Mouse (Mus musculus) embryonic facial prominence, embryonic 14.5 days (tissue): ENCODE results near the gene Mon1a. TPM values are rescaled to one million over a fixed set of nuclear protein-coding genes. Genes with fewer than 3 reads are reported as not detected.

Experiments
- ATAC-seq: fragments of 200-750 bp; cut with Nextera tagmentation; 2 replicates; pipeline ENCODE4 v1.8.0; 2017; ENCODE audit warnings: low read depth, moderate number of reproducible peaks, moderate TSS enrichment
- DNase-seq: peaks from one replicate; pipeline ENCODE4 v3.0.0-alpha.2; 2015; ENCODE audit warnings: low spot score
- H3K27ac ChIP-seq: fragments of 300-500 bp; sonication (generic); replicated peaks from 2 replicates; pipeline ENCODE4 v1.5.1; 2014; ENCODE audit warnings: low read depth, mild to moderate bottlenecking, low read length, moderate library complexity
- H3K27me3 ChIP-seq: fragments of 300-500 bp; sonication (generic); replicated peaks from 2 replicates; pipeline ENCODE4 v1.6.1; 2014; ENCODE audit warnings: low read length; ENCODE audit not compliant: control insufficient read depth, insufficient read depth
- H3K36me3 ChIP-seq: fragments of 300-500 bp; sonication (generic); 2 replicates; pipeline ENCODE4 v1.6.1; 2014; ENCODE audit warnings: low read length, mixed read lengths; ENCODE audit not compliant: control insufficient read depth, insufficient read depth
- H3K4me1 ChIP-seq: fragments of 300-500 bp; sonication (generic); 2 replicates; pipeline ENCODE4 v1.6.1; 2014; ENCODE audit warnings: antibody characterized with exemption, low read length; ENCODE audit not compliant: control insufficient read depth, insufficient read depth
- H3K4me2 ChIP-seq: fragments of 300-500 bp; sonication (generic); 2 replicates; pipeline ENCODE4 v1.6.1; 2014; ENCODE audit warnings: low read depth, mild to moderate bottlenecking, low read length, moderate library complexity, mixed read lengths
- H3K4me3 ChIP-seq: fragments of 300-500 bp; sonication (generic); 2 replicates; pipeline ENCODE4 v1.5.1; 2014; ENCODE audit warnings: low read depth, mild to moderate bottlenecking, low read length
- H3K9ac ChIP-seq: fragments of 300-500 bp; sonication (generic); 2 replicates; pipeline ENCODE4 v1.6.1; 2014; ENCODE audit warnings: low read depth, mild to moderate bottlenecking, low read length, moderate library complexity, mixed read lengths
- H3K9me3 ChIP-seq: fragments of 300-500 bp; sonication (generic); 2 replicates; pipeline ENCODE4 v1.6.1; 2016; ENCODE audit warnings: low read length; ENCODE audit not compliant: control insufficient read depth
- WGBS: fragments of 180-500 bp; shearing (Covaris S2); extraction: QIAGEN DNeasy Blood & Tissue Kit; methylation state at CpG from one replicate; pipeline ENCODE4 v1.1.7; 2014; 5-methylcytosine and 5-hydroxymethylcytosine counted together
- polyA plus RNA-seq: library from polyadenylated mRNA; unstranded; fragments of >200 nt; fragmentation: Nextera tagmentation; extraction: Ambion mirVana; gene quantifications from 2 replicates; pipeline ENCODE4 v1.2.1, GENCODE M21; 2014

Gene Mon1a
- polyA plus RNA-seq, 1 experiment from 2014 or later: 11.4 TPM

GRCm38 (mm10) chr9:107928169-107928568, 40.2 kb downstream of the Mon1a start, which contains the start of gene Actl11:
Gene Actl11 (plus strand): TSS chr9:107928469.
- H3K36me3 ChIP-seq: no peaks in the 10 kb centered on the region
- WGBS: 86% methylated on average over 3 of the region's 3 CpGs
- ATAC-seq: no peak
- H3K27me3 ChIP-seq: no peaks in the 10 kb centered on the region
- no peak for DNase-seq
- no peak within 1 kb of the TSS for H3K27ac ChIP-seq
- H3K4me1 ChIP-seq: peaks cover 7% of the 10 kb centered on the region; the same call in 1 of the 2 replicates
- no peak within 1 kb of the TSS for H3K4me2 ChIP-seq
- no peaks in the 10 kb centered on the region for H3K9me3 ChIP-seq
- no peak within 1 kb of the TSS for H3K9ac ChIP-seq
- no peak within 1 kb of the TSS for H3K4me3 ChIP-seq

DNA sequence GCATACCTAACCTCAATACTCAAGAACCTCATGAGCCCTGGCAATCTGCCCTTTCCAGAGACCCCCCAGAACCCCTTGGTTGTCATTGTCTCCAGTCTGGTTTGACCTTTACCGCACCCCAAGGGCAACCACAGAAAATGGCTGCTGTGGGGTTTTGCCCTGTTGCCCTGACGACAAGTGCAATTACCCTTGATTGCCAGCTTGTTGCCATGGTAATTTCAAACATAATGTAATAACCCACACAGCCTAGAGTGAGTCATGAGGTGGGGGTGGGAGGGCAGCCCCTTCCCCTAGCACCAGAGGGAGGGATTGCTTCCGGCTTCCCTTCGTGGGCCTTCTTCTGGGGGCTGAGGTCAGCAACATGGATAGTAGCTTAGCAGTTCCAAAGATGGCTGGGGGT, 44.3 kb downstream of the Mon1a start:
- no peaks in the 10 kb centered on the region for H3K9me3 ChIP-seq
- ATAC-seq: no peak
- 55% methylated on average over 4 of the region's 4 CpGs for WGBS

DNA sequence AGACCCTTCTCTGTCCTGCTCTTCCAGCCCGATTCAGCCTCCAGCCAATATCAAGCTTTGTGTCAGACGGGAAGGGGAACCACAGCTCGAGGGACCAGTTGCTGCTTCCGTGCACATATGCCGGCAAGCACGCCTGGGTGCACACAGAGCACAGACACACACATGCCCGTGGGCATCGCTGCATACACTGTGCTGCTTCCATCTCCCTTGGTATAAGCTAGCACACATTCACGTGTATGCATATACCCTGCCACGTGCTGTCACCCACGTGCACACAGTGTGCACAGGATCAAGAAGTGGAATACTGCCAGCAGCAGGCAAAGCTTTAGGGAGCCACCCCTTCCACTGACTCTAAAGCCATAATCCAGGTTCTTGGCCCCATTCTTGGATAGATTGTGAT, 46.2 kb downstream of the Mon1a start:
- ATAC-seq: no peak
- WGBS: 92% methylated on average over 11 of the region's 11 CpGs
- 0 out of 2 replicates have a peak, but pooled peaks cover 16% of the 10 kb centered on the region for H3K27me3 ChIP-seq

More for the DNA sequence above, 44.3 kb downstream of the Mon1a start:
- no peak overlapping the region for H3K4me2 ChIP-seq
- H3K4me3 ChIP-seq: no peak overlapping the region
- no peaks in the 10 kb centered on the region for H3K36me3 ChIP-seq
- H3K9ac ChIP-seq: no peak overlapping the region; the same call in 1 of the 2 replicates
- H3K27ac ChIP-seq: no peak overlapping the region
- H3K27me3 ChIP-seq: 0 out of 2 replicates have a peak, but pooled peaks cover 16% of the 10 kb centered on the region
- DNase-seq: no peak
- H3K4me1 ChIP-seq: peaks cover 8% of the 10 kb centered on the region; the same call in 1 of the 2 replicates

DNA sequence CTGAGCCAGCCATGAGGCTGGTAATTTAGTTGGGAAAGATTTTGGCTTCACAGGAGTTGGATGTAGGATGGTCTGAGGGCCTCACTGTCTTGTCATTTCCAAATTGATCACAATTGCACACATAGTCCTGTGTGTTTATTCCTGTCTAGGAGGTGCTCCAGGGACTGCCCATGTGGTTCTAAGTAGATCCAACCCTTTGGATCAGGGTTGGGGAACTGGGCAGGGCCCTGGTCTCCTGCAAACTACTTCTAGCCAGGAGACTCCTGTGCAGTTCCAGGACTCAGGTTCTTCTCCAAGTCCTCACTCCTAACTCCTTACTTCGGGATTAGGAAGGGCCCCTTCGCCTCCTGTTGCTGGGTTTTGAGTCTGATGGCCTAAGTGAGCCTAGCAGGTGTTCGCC, 47.4 kb downstream of the Mon1a start, which contains the start of gene Camkv:
TSS of gene Camkv (plus strand) at position 301 of the 400 bp plus-strand sequence.
- WGBS: 15% methylated on average over 3 of the region's 3 CpGs
- ATAC-seq (no peak), DNase-seq (no peak)
- Histone ChIP-seq H3K4me2 (peak within 1 kb of the TSS; percentile 74), H3K4me3 (peak within 1 kb of the TSS; percentile 44), H3K36me3 (no peaks in the 10 kb centered on the region), H3K27me3 (0 out of 2 replicates have a peak, but pooled peaks cover 16% of the 10 kb centered on the region), H3K9ac (peak within 1 kb of the TSS; percentile 65), H3K9me3 (no peaks in the 10 kb centered on the region), H3K4me1 (peaks cover 8% of the 10 kb centered on the region; the same call in 1 of the 2 replicates), H3K27ac (no peak within 1 kb of the TSS)

More for the DNA sequence above, 46.2 kb downstream of the Mon1a start:
- no peak for DNase-seq
- Histone ChIP-seq H3K27ac (no peak overlapping the region), H3K9ac (no peak overlapping the region), H3K4me1 (peaks cover 8% of the 10 kb centered on the region; the same call in 1 of the 2 replicates), H3K36me3 (no peaks in the 10 kb centered on the region), H3K4me2 (no peak overlapping the region), H3K9me3 (no peaks in the 10 kb centered on the region), H3K4me3 (no peak overlapping the region)

DNA sequence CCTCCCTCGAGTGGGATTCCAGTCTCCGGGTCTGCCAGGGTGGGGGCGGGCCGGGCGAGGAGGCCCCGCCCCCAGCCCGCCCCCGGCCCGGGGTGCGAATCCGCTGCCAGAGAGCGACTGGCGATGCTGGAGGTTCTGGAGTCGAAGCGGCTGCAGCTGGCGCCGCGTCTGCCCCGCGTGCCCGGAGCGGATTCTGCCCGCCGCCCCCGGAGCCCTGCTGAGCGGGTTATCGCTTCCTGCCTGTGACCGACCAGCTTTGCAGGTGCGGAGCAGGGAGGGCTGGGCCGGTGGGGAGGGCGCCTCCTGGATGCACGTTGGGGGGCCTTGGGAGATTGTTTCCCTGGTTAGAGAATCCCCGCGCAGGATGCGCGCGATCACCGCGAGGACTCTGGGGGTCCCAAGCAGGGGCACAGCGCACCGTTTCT, 47.9 kb downstream of the Mon1a start:
- peak; percentile 60 for ATAC-seq
- Histone ChIP-seq H3K4me1 (peaks cover 8% of the 10 kb centered on the region; the same call in 1 of the 2 replicates), H3K9me3 (no peaks in the 10 kb centered on the region), H3K4me2 (peak overlapping the region; percentile 74), H3K4me3 (peak overlapping the region; percentile 44), H3K27me3 (0 out of 2 replicates have a peak, but pooled peaks cover 16% of the 10 kb centered on the region), H3K27ac (no peak overlapping the region), H3K9ac (peak overlapping the region; percentile 65), H3K36me3 (no peaks in the 10 kb centered on the region)
- 0% methylated on average over 15 of the region's 41 CpGs for WGBS
- DNase-seq: no peak

DNA sequence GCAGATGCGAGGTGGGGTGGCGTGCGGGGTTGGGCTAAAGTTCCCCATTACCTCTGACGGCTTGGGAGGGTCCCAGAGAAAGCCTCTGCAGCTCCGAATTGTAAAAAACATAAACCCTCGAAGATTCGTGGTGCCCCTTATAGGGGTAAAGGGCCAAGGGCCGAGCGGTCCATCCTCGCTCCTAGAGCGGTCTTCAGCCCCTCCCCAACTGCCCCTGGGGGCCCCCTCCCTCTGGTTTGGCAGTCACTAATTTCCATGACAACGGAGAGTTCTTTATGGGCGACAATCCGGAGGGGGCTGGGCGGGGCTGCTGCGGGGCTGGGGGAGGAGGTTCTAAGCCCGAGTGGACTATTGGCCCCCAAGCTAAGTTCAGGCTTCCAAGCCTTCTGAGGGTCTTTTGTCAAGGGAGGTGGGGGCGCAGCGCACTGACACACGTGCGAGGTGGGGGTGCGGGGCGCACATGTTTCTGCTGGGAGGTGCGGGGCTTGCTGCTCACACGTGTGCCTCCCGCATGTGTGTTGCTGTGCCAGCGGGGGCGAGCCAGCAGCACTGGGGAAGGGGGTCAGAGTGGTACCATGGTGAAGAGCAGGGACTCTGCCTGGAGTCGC, 48.4 kb downstream of the Mon1a start:
- Histone ChIP-seq H3K27ac (no peak overlapping the region), H3K36me3 (no peaks in the 10 kb centered on the region), H3K27me3 (0 out of 2 replicates have a peak, but pooled peaks cover 16% of the 10 kb centered on the region), H3K4me2 (peak overlapping the region; percentile 74), H3K9ac (peak overlapping the region; percentile 65), H3K9me3 (no peaks in the 10 kb centered on the region), H3K4me1 (peaks cover 8% of the 10 kb centered on the region; the same call in 1 of the 2 replicates), H3K4me3 (peak overlapping the region; percentile 44)
- ATAC-seq: peak; percentile 48
- WGBS: 1% methylated on average over 28 of the region's 29 CpGs
- no peak for DNase-seq

GRCm38 (mm10) chr9:107936831-107937230, 48.9 kb downstream of the Mon1a start:
- no peaks in the 10 kb centered on the region for H3K36me3 ChIP-seq
- H3K9ac ChIP-seq: peak overlapping the region; percentile 65; the same call in 1 of the 2 replicates
- H3K4me2 ChIP-seq: peak overlapping the region; percentile 74
- ATAC-seq (no peak), DNase-seq (no peak)
- H3K27me3 ChIP-seq: 0 out of 2 replicates have a peak, but pooled peaks cover 16% of the 10 kb centered on the region
- H3K27ac ChIP-seq: no peak overlapping the region
- H3K9me3 ChIP-seq: no peaks in the 10 kb centered on the region
- WGBS: 14% methylated on average over 3 of the region's 3 CpGs
- peaks cover 8% of the 10 kb centered on the region; the same call in 1 of the 2 replicates for H3K4me1 ChIP-seq
- peak overlapping the region; percentile 44 for H3K4me3 ChIP-seq

DNA sequence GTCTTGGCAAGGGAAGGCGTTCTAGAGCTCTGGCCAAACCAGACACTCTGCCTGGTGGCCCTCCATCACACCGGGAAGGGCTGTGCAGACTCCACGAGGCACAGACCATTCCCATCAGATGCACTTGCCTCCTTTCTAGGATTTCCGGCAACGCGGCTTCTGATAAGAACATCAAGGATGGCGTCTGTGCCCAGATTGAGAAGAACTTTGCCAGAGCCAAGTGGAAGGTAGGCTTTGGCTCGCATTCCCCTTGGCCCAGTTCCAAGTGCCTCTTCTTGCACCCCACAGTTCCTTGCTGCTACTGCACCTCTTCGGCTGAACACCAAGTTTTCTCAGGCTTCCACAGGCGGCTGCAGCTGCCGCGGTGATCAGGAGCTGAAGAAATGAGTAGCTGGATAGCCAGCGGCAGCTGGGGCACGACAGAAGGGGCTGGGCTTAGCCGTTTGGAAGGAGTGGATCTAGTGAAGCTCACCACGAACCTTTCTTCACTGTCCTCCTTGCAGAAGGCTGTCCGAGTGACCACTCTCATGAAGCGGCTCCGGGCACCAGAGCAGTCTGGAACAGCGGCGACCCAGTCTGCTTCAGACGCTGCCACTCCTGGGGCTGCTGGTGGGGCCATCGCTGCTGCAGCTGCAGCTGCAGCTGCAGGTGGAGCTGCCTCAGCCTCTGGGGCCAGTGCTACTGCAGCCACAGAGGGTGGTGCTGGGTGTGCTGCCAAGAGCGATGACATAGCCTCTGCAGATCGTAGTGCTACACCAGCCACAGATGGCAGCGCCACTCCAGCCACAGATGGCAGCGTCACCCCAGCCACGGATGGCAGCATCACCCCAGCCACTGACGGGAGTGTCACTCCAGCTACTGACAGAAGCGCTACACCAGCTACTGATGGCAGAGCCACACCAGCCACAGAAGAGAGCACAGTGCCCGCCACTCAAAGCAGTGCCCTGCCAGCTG, 59.6 kb downstream of the Mon1a start:
- ATAC-seq: no peak

More for the DNA sequence above, 59.6 kb downstream of the Mon1a start:
- H3K4me1 ChIP-seq: peaks cover 4% of the 10 kb centered on the region
- no peak overlapping the region for H3K9ac ChIP-seq
- 86% methylated on average over 30 of the region's 31 CpGs for WGBS
- H3K27ac ChIP-seq: no peak overlapping the region
- H3K9me3 ChIP-seq: no peaks in the 10 kb centered on the region
- peak; percentile 23 for DNase-seq
- no peaks in the 10 kb centered on the region for H3K36me3 ChIP-seq
- H3K4me3 ChIP-seq: no peak overlapping the region
- no peaks in the 10 kb centered on the region for H3K27me3 ChIP-seq
- no peak overlapping the region for H3K4me2 ChIP-seq
